Mouse (Mus musculus) liver, embryonic 12.5 days (tissue): ENCODE measurements at regions not wholly inside any gene's neighbourhood (a gene's known extent, or its start where the extent isn't known, plus 50 kb on each side); places are given as distances from the start of the nearest gene placed in this dataset.
A peak's percentile ranks its signal among the peaks of the same experiment; 100 is the strongest.
"Not testable (repeated sequence)": the region's sequence is repeated elsewhere in the genome, so short reads cannot be mapped to it uniquely, and the experiment has no call there.

ENCODE experiments used
- ATAC-seq: fragments of 200-750 bp; cut with Nextera tagmentation; 2 replicates; pipeline ENCODE4 v1.8.0; 2017; ENCODE audit warnings: moderate number of reproducible peaks, mild to moderate bottlenecking, moderate library complexity
- H3K27ac ChIP-seq: fragments of 300-500 bp; sonication (generic); 2 replicates; pipeline ENCODE4 v1.5.1; 2016; ENCODE audit warnings: mild to moderate bottlenecking
- H3K27me3 ChIP-seq: fragments of 300-500 bp; sonication (generic); replicated peaks from 2 replicates; pipeline ENCODE4 v1.6.1; 2016; ENCODE audit warnings: mild to moderate bottlenecking, moderate library complexity
- H3K36me3 ChIP-seq: fragments of 300-500 bp; sonication (generic); 2 replicates; pipeline ENCODE4 v1.6.1; 2016; ENCODE audit warnings: mild to moderate bottlenecking, moderate library complexity
- H3K4me1 ChIP-seq: fragments of 300-500 bp; sonication (generic); 2 replicates; pipeline ENCODE4 v1.6.1; 2016
- H3K4me2 ChIP-seq: fragments of 300-500 bp; sonication (generic); 2 replicates; pipeline ENCODE4 v1.6.1; 2016; ENCODE audit warnings: mild to moderate bottlenecking, moderate library complexity
- H3K4me3 ChIP-seq: fragments of 300-500 bp; sonication (generic); 2 replicates; pipeline ENCODE4 v1.5.1; 2016; ENCODE audit warnings: mild to moderate bottlenecking, moderate library complexity
- H3K9ac ChIP-seq: fragments of 300-500 bp; sonication (generic); 2 replicates; pipeline ENCODE4 v1.6.1; 2016; ENCODE audit warnings: mild to moderate bottlenecking, moderate library complexity
- H3K9me3 ChIP-seq: fragments of 300-500 bp; sonication (generic); replicated peaks from 2 replicates; pipeline ENCODE4 v1.6.1; 2016; ENCODE audit warnings: mild to moderate bottlenecking, moderate library complexity
- WGBS: fragments of 180-500 bp; shearing (Covaris S2); methylation state at CpG from one replicate; pipeline ENCODE4 v1.1.7; 2016; ENCODE audit not compliant: insufficient replicate concordance; 5-methylcytosine and 5-hydroxymethylcytosine counted together

GRCm38 (mm10) chr14:53729149-53729548, 524.8 kb downstream of the Dad1 start:
- H3K4me3 ChIP-seq, H3K9me3 ChIP-seq, H3K4me2 ChIP-seq, H3K27me3 ChIP-seq, H3K36me3 ChIP-seq, H3K4me1 ChIP-seq, H3K27ac ChIP-seq, H3K9ac ChIP-seq: not testable (repeated sequence)
- ATAC-seq: peak; percentile 84
- whole genome bisulfite sequencing: no CpG with 5 or more reads among the region's 1 CpGs

GRCm38 (mm10) chr14:53726914-53727313, 527.0 kb downstream of the Dad1 start:
- not testable (repeated sequence) for H3K27ac ChIP-seq, H3K4me2 ChIP-seq, ATAC-seq, H3K4me1 ChIP-seq, H3K9ac ChIP-seq, H3K9me3 ChIP-seq, H3K36me3 ChIP-seq, H3K27me3 ChIP-seq, H3K4me3 ChIP-seq
- 36% methylated on average over 2 of the region's 4 CpGs for WGBS

GRCm38 (mm10) chr14:53723611-53724010, 530.3 kb downstream of the Dad1 start:
- ATAC-seq: peak; percentile 58
- not testable (repeated sequence) for H3K36me3 ChIP-seq, H3K27me3 ChIP-seq

GRCm38 (mm10) chr14:53721901-53722300, 532.0 kb downstream of the Dad1 start:
- ATAC-seq, H3K27me3 ChIP-seq, H3K9me3 ChIP-seq, H3K9ac ChIP-seq, H3K36me3 ChIP-seq, H3K4me2 ChIP-seq, H3K4me1 ChIP-seq, H3K27ac ChIP-seq, H3K4me3 ChIP-seq: not testable (repeated sequence)
- WGBS: 52% methylated on average over 2 of the region's 2 CpGs

More at GRCm38 (mm10) chr14:53723611-53724010, 530.3 kb downstream of the Dad1 start:
- not testable (repeated sequence) for H3K27ac ChIP-seq, H3K9me3 ChIP-seq, H3K4me2 ChIP-seq, H3K4me3 ChIP-seq, H3K4me1 ChIP-seq, H3K9ac ChIP-seq

GRCm38 (mm10) chr14:53709627-53710026, 544.3 kb downstream of the Dad1 start:
- H3K4me2 ChIP-seq, H3K4me3 ChIP-seq, H3K9me3 ChIP-seq, ATAC-seq, H3K9ac ChIP-seq, H3K27me3 ChIP-seq, H3K36me3 ChIP-seq, H3K4me1 ChIP-seq, H3K27ac ChIP-seq: not testable (repeated sequence)
- WGBS: 3% methylated on average over 3 of the region's 3 CpGs

GRCm38 (mm10) chr14:53704351-53704750, 549.6 kb downstream of the Dad1 start:
- not testable (repeated sequence) for H3K4me1 ChIP-seq, H3K36me3 ChIP-seq, H3K4me3 ChIP-seq, ATAC-seq, H3K4me2 ChIP-seq, H3K9me3 ChIP-seq, H3K27ac ChIP-seq, H3K27me3 ChIP-seq, H3K9ac ChIP-seq
- whole genome bisulfite sequencing: 53% methylated on average over 5 of the region's 5 CpGs

GRCm38 (mm10) chr14:53703593-53703992, 550.3 kb downstream of the Dad1 start:
- H3K27me3 ChIP-seq, H3K4me1 ChIP-seq, H3K9ac ChIP-seq, H3K27ac ChIP-seq, H3K36me3 ChIP-seq, H3K4me2 ChIP-seq, H3K4me3 ChIP-seq, H3K9me3 ChIP-seq, ATAC-seq: not testable (repeated sequence)
- 14% methylated on average over 1 of the region's 1 CpGs for WGBS

- H3K9ac ChIP-seq, H3K4me2 ChIP-seq, H3K27me3 ChIP-seq, H3K4me1 ChIP-seq, H3K36me3 ChIP-seq, H3K27ac ChIP-seq, H3K9me3 ChIP-seq, H3K4me3 ChIP-seq, ATAC-seq: not testable (repeated sequence)
- 68% methylated on average over 4 of the region's 4 CpGs for WGBS
Observed at GRCm38 (mm10) chr14:53684100-53684499, 569.8 kb downstream of the Dad1 start.

- H3K27ac ChIP-seq, ATAC-seq: not testable (repeated sequence)
- WGBS: 59% methylated on average over 9 of the region's 9 CpGs
Observed at GRCm38 (mm10) chr14:53683361-53684015, 570.4 kb downstream of the Dad1 start.

GRCm38 (mm10) chr14:53682679-53683078, 571.2 kb downstream of the Dad1 start:
- WGBS: 60% methylated on average over 1 of the region's 1 CpGs
- not testable (repeated sequence) for H3K4me1 ChIP-seq, H3K4me2 ChIP-seq, H3K36me3 ChIP-seq, H3K4me3 ChIP-seq, H3K27me3 ChIP-seq, H3K9me3 ChIP-seq, ATAC-seq, H3K27ac ChIP-seq, H3K9ac ChIP-seq

More at GRCm38 (mm10) chr14:53683361-53684015, 570.4 kb downstream of the Dad1 start:
- H3K36me3 ChIP-seq, H3K4me1 ChIP-seq, H3K9me3 ChIP-seq, H3K4me3 ChIP-seq, H3K9ac ChIP-seq, H3K4me2 ChIP-seq, H3K27me3 ChIP-seq: not testable (repeated sequence)

- ATAC-seq, H3K27me3 ChIP-seq, H3K9me3 ChIP-seq, H3K27ac ChIP-seq, H3K4me1 ChIP-seq, H3K4me3 ChIP-seq, H3K36me3 ChIP-seq, H3K9ac ChIP-seq, H3K4me2 ChIP-seq: not testable (repeated sequence)
- 13% methylated on average over 5 of the region's 5 CpGs for WGBS
Observed at GRCm38 (mm10) chr14:53681320-53681719, 572.6 kb downstream of the Dad1 start.

GRCm38 (mm10) chr14:53665681-53666080, 588.2 kb downstream of the Dad1 start:
- 10% methylated on average over 2 of the region's 2 CpGs for WGBS
- H3K9ac ChIP-seq, H3K9me3 ChIP-seq, H3K4me2 ChIP-seq, H3K4me1 ChIP-seq, H3K27ac ChIP-seq, H3K4me3 ChIP-seq, H3K27me3 ChIP-seq, ATAC-seq, H3K36me3 ChIP-seq: not testable (repeated sequence)

- not testable (repeated sequence) for ATAC-seq, H3K9ac ChIP-seq, H3K36me3 ChIP-seq, H3K27ac ChIP-seq, H3K27me3 ChIP-seq, H3K4me2 ChIP-seq, H3K4me3 ChIP-seq, H3K4me1 ChIP-seq, H3K9me3 ChIP-seq
- WGBS: 56% methylated on average over 9 of the region's 9 CpGs
Observed at GRCm38 (mm10) chr14:53662700-53663355, 591.1 kb downstream of the Dad1 start.
